Mouse (Mus musculus): Measurements from ENCODE around the gene Rarg. TPM values are rescaled to one million over a fixed set of nuclear protein-coding genes. Genes with fewer than 3 reads are reported as not detected.

Gene Rarg
- total RNA-seq, 2 experiments from 2014 or later: 12.5 to 15.6 TPM

DNA sequence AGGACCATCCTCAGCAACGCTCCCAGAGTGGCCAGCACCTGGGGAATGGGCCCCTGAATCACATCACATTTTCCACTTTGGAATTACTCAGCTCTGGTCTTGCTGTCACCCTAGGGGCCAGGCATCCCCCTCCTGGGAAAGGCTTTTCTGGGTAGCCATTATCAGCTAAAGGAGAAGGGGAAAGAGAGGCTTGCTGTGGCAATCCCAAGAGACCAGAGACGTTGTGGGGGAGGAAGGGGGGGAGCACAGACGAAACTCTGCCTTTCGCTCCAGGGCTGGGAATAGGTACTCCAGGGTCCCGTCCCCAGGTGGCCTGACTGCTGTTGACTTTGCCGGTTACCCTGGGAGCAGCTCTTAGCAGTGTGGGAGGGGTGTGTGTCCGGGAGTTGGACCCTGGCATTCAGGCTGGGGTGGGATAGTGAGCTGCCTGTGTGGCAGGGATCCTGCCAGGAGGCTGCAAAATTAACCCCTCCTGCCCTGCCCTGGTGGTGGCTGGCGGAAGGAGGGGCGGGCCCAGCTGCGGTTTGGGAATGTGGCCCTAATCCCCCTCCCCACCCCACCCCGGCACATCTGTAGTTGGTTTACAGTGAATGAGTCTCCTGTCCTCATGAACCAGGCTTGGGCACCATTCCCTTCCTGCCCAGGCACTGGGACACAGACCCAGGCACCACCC is 1.4 kb upstream of the Rarg start:
- DNase-seq (ENCODE audit: low spot score in 2 of 2): no peak

DNA sequence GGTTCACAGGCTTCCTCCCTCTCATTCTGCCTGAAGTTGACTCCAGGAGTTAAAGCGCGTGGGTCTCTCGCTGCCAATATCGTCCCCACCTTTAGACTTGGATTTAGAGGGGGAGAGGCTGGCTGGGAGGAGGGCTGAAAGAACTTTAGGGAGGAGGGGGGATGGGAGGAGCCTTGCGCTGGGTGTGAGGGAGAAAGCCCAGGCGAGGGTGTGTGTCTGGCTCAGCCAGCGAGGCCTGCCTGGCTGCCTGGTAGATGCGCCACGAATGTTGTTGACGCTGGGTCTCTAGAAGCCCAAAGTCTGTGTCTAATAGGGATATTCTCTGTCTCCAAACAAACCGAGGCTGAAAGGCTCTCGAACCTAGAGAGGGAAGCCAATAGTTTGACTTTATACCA is 756 bp upstream of the Rarg start:
- DNase-seq (ENCODE audit: low spot score in 2 of 2): no peak

DNA sequence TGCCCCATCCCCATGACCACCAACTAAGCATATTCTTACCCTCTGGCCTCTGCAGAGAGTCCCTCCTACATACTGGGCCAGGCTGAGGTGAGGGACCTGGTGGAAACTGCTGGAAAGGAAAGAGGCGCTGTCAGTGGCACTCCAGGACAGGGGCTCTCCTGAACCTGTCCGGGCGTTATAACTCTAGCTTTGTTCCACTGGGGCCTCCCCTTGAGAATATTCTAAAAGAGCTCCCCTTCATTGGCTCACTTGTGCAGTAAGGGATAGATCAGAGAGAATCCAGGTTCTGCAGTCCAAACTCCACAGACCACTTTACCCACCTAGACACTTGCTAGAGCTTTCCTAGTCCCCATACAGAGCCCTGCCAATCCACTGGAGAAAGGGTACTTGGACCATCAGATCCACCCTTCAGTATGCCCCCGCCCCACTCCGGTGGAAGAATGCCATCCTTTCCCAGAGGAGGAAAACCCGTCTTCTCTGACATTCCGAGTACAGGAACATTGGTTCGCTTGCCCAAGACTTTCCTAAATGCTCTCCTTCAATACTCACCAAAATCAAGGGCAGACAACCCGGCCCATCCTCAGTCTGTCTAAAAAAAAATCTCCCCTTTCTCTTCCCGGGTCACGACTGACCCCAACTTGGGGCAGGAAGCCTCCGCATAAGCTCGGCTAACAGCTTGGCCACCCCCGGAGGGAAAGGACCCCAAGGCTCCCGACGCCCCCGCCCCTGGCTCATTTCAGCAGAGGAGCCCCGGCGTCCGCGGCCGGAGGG is 701 bp downstream of the Rarg start:
- no peak for DNase-seq (ENCODE audit: low spot score in 2 of 2)

DNA sequence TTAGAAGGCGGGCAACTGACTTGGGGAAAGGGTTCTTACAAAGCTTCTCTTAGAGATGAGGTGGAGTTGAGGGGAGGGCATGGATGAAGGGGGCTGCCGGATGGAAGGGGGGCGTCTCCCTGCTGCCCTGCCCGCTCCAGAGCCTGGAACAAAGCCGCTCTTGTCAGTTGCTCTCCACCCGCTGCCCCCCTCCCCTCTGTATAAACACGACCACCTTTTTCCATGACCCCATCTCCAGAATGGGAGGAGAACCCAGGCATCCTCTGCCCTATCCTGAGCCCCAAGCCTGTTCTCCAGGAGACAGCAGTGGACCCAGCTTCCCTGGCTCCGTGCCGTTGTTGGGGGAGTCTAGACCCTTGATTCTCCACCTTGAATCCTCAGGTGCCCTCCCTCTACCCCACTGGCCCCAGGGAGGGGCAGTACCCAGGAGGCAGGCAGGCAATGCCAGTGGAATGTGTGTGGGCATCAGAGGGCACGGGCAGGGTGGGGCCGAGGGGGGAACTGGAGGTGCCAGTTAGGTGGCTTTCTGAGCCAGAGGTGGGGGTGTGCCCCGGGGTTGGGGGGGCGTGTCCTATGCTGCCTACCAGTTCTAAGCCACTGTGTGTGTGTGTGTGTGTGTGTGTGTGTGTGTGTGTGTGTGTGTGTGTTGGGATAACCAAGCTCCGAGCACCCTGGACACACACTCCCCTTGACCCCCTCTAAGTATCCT is 1.6 kb downstream of the Rarg start:
- DNase-seq (ENCODE audit: low spot score in 2 of 2): no peak

DNA sequence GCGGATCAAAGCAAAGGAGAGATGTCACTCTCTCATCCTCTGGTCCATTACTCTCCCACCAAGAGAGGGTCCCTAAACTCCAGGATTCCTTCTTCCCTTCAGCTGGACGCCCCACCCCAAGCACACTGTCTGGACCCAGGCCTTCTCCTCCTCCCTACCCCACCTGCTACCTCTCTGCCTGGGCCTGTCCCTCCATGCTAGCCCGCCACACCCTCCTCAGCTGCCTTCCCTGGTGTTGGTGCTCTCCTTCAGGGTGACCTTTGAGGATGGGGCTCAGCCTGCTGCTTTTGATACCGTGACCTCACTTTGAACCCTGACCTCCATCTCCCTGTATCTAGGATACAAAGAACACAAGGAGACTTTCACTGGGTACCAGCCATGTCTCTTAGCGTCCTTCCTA is 6.8 kb downstream of the Rarg start:
- DNase-seq (ENCODE audit: low spot score in 2 of 2): no peak

DNA sequence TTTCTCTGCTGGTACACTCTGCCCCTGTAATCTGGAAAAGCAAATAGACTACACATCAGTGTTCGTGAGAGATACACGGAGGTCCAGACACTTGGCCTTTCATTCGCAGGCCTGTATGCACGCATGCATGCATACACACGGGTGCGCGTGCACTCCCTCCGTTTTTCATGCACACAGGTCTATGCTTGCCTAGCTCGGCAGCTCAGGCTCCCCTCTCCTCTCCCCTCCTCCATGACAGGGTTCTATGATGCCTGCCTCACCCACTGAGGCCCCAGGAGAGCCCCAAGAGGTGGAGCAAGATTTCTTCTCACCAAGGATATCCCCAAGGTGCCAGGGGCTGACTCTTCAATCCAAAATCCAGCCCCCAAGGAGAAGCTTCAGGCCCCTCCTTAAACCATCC is 7.3 kb downstream of the Rarg start:
- DNase-seq (ENCODE audit: low spot score in 2 of 2): no peak

DNA sequence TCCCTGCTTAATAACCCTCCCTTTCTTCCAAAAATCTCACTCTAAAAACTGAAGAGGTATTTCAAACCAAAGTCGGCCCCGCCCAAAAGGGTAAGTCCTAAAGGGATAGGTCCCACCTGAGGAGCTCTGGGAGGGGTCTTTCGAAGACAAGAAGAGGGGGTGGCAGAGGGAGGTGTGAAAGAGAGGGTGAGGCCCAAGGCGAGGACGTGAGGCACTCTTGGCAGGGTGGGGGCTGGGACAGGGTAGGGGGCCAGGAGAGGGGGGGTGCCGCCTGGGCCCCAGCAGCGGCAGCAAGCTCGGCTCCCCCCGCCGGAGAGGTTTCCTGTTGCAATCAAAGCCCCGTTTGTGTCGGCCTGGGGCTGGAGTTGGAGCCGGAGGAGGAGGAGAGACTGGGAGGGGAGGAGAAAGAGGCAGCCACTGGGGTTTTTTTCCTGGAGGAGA is 8.0 kb downstream of the Rarg start:
- peak in 1 of 2 experiments; percentile 50 for DNase-seq (ENCODE audit: low spot score in 2 of 2)

DNA sequence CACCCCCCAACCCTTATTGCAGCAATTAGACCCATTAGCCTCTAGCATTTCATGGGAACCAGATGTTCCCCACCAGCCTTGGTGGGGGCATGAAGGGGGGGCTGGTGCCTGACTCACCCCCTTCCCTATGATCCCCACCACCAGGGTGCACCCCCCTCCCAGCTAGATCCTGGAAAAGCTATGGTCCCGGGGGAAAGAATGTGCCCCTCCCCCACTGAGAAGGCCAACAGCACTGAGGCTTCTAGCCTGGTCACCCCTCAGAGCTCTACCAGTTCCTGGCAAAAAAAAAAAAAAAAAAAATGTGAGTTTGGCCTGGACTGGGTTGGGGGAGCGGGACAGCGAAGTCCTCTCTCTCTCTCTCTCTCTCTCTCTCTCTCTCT is 8.5 kb downstream of the Rarg start:
- no peak for DNase-seq (ENCODE audit: low spot score in 2 of 2)

DNA sequence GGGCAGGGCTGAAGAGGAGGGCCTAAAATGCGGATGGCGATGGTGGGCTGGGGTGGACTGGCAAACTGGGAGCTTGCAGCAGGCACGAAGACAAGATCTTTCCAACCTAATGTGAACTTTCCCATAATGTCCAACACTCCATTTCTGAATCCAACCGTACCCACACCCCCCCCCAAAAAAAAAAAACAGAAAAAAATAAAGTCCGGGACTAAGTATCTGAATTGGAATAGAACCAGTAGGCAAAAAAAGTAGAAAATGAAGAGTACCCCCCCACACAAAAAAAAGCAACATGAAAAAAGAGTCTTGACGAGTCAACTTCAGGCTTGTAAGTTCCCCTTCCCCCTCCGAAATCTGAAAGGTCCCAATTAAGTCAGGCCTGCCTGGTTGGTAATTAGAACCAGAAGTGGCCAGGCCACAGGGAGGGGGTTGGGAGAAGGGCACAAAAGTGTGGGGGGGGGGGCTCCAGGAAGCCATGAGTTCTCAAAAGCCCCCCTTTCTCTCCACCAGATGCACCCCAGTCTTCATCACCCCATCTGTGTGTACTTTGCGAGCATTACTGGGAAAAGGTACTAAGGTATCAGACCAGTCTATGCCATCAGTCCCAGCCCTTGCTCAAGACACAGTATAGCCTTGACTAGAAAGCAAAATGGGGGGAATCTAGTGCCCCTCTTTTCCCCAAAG is 9.0 kb downstream of the Rarg start:
- no peak for DNase-seq (ENCODE audit: low spot score in 2 of 2)

DNA sequence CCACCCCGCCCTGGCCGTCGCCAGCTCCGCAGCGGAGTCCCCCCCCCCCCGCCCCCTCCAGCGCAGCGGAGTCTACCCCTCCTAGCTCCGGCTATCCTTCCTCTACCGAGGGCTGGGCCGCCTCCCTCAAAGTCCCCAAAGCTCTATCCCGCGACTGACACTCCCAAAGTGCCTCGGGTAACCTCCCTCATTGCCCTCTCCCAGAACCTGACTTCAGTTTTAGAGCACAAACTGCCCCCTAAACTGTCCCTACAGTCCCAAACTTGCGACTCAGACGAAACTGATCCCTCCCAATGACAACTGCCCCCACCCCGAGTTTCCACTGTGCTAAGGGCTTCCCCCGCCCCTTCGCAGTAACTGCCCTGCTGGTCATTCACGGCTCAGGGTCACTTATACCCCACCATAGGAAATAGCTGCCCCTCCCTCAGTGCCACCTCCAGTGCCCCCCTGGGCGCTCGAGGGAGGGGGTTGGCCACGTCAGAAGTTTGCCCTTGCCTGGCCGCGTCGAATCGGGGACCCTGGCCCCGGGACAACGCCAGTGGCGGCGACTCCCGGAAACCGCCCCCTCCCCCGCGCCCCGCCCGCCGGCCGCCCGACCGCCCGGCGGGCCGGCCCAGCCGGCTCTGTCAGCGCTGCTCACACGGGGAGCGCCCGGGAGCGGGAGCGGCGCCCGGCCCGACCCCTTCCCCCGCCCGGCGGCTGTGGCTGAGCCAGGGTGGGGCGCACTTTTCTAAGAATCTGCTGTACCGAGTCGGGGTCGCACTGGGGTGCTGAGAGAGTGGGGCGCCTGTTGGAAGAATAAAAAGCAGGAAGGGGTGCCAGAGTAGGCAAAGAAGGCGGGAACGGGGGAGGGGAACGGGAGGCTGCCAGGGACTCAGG is 9.8 kb downstream of the Rarg start:
- DNase-seq (ENCODE audit: low spot score in 2 of 2): peak; percentile 66

DNA sequence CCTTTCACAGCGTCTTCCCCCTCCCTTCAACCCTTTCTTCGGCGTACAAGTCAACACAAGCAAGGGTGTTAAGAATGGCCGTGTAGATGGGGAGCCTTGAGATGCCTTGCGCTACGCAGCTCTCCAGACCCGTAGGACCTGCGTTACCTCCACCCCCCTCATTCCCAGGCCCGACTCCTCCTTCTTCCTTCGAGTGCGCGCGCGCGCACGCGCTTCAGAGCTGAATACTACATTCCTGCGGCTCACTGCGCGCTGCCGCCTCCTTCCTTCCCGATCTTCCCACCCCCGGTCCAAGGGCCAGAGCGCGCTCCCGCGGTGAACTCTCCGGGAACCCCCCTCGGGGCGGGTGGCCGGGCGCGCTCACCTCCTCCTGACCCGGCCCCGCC is 10.5 kb downstream of the Rarg start:
- peak; percentile 77 to 85 for DNase-seq (ENCODE audit: low spot score in 2 of 2)

DNA sequence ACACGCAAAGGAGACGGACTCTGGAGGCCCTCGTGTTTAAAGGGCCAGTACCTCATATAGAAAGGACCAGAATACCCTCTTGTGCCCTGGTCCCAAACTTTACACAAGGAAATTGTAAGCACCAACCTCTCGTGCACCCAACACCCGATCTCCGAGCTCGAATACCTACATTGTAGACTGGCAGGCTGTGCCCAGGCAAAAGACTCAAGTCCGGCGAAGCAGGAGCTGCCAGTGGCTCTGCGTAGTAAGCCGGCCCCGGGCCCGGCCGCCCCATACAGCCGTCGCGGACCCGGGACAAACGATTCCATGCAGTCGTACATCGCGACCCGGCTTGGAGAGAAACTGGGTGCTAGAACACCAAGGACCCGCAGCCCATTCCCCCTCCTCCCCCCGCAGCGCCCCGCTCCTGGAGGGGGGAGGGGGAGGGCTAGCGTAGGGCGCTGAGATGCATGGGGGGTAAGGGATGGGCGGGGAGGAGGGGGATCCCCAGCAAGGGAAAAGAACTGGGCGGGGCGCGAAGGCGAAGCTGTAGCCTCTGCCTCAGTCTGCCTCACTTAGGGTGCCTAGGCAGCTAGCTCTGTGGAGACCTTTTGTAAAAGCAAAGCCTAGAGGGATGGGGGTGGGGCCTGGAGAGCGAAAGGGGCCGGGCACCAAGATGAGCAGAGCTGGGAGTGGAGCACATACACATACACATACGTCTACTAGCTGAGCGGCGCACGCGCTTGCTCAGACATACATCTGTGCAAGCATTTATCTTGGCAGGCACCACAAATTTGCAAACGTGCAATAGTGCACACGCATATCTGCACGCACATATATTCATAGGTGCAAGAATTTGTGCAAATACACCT is 11.2 kb downstream of the Rarg start:
- DNase-seq (ENCODE audit: low spot score in 2 of 2): peak; percentile 61 to 74

DNA sequence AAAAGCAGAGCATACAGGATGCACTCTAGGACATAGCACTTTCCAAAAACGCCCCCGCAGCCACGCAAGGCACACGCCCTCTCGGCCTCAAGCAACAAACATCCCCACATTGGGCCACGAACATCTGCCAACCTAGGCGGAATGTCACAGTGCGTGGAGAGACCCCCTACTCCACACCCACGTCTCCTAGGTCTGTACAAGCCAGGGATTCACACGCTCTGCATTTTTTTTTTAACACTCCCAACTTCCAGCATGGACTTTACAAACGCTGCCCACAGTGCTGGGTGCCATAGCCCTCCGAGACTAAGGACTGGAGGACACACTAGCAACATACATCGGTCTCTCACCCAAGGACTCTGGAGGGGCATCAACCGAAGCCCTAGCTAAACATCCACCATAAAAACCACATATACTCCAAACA is 11.8 kb downstream of the Rarg start:
- no peak for DNase-seq (ENCODE audit: low spot score in 2 of 2)

DNA sequence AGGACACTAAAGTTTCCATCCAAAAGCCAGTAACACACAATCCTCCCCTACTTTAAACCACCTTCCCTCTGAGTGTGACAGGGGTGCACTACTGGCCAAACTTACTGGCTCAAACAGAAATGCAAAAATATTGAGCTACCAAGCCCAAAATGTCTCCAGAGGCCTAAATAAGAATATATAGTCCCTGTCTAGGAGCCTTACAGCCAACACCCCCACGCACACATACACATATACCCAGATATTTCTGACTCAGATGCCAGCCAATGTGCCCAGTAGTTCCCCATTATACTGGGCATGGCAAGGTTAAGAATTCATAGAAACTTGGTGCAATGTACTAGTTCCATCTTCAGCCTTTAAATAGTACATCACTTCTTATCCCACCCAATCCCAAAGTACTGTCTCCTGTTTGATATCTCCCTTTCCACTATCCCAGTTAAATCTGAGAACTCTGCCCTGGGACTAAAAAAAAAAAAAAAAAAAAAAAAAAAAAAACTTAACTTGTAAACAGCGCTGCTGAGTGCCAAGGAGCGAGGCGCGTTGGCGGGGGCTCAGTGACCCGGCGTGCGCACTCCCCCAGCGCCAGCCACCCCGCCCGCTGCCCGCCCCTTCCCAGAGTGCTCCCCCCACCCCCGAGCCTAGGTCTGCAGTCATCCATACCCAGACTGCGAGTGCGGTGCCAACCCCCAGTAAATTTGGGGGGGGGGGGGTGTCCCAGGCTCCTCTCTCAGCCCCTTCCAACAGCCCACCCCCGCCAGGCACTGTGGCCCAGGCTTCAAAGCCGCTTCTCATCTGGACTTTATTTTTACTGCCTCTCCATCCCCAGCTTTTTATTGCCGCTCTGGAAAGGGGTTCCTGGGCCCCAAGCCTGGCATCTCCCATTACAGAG is 12.8 kb downstream of the Rarg start:
- DNase-seq (ENCODE audit: low spot score in 2 of 2): no peak

DNA sequence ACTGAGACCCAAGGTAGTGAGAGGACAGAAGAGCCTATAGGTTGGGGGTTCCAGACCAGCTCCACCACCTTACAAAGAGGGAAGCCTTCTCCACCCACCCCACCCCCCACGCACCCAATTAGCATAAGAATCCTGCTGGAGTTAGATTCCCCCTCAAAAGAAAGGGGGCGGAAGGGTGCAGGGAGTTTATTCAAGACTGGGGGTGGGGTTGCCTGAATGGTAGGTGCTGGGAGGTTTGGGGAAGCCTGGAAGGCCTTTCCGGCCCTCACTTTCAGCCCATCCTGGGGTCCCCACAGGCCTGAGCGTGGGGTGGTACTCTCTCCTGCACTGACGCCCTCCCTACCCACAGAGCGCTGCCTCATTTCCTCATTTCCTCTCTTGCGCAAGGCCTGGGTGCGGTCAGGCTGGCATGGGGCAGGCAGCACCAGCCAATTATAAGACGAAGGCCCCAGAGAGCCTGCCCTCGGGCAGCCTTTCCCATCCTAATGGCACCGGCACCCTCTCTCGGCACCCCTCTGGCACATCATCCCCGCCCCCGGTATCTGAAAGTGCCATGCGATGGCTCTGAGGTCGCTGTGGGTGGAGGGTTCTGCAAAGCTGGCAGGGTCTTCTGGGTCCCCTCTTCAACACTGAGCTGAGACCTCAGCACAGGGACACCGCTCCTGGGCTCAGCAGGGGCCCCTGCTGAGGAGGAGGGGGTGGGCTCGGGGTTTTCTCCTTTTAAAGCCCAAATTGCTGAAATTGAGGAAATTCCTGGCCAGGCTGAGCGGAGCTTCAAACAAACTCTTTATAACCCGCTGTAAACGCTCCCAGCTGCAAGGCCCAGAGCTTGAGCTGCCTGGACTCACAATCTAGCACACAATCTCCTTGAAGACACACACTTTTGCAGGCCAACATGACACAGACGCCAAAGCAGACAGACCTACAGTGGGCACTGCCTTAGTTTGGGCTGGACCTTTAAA is 13.8 kb downstream of the Rarg start:
- no peak for DNase-seq (ENCODE audit: low spot score in 2 of 2)

DNA sequence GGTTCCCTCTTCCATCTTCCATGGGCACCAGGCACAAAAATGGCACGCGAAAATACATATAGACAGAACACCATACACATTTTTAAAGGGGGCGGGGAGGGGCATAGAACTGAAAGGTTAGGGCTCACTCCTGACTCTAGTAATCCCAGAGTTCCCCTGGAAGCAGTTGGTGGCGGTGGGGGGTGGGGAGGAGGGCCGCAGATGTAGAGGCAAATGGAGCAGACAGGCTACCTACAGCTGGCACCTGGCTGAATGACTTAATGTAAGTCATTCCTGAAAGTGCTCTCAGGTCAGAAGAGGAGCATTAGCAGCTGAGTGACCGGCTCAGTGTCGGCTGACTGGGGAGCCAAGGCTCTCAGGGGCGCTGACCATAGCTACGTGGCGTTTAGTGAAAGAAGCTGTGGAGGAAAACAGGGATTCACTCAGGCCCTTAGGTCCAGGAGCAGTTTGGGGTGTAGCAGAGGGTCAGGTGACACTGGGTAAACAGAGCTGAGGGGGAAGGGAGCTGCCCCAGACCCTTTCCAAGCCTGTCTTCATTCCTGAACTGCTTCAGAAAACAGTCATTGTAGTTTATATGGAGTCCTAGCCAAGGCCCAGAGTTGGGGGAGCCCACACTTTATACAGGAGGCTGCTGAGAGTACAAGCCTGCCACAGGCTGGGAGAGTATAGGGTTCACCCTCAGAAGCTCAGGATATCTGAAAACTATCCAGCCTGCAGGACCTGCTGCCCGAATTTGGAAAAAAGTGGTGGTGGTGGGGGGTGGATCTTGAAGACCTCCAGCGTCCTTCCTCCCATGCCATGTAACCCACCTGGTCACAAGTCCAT is 14.7 kb downstream of the Rarg start:
- DNase-seq (ENCODE audit: low spot score in 2 of 2): no peak

DNA sequence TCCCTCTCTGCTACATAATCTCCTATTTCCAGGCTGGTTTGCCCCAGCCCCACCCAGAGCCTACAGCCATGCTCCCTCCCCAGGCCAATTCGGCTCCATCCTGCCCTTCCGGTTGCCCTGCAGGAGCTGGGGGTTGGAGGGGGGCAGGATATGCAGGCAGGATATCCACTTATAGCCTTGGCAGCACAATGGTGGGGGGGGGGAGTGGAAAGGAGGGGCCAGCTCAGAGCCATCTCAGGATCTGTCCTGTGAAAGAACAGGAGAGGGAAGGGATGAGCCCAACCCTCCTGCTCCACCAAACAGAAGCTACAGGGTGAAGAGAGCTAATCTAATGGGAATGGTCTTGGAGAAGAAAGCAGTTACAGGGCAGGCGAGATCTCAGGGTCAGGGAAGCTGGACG is 16.7 kb downstream of the Rarg start:
- DNase-seq (ENCODE audit: low spot score in 2 of 2): no peak

Measured in layer of hippocampus, postnatal 10 days (tissue).